Mouse (Mus musculus) lung, adult 2 months (tissue): ENCODE results near the gene Krtap5-3.
"Not testable (repeated sequence)": the region's sequence is repeated elsewhere in the genome, so short reads cannot be mapped to it uniquely, and the experiment has no call there.

Source experiments
- CTCF ChIP-seq: fragments of 200-500 bp; IDR thresholded peaks from 2 replicates; pipeline ENCODE4 v1.5.1; 2011; ENCODE audit warnings: mild to moderate bottlenecking, low read length, control low read depth; ENCODE audit not compliant: insufficient read depth
- POLR2A ChIP-seq: fragments of 200-500 bp; IDR thresholded peaks from 2 replicates; pipeline ENCODE4 v1.6.1; 2011; ENCODE audit warnings: low read depth, mild to moderate bottlenecking, control low read depth, low read length, borderline replicate concordance; ENCODE audit errors: extremely low read depth

DNA sequence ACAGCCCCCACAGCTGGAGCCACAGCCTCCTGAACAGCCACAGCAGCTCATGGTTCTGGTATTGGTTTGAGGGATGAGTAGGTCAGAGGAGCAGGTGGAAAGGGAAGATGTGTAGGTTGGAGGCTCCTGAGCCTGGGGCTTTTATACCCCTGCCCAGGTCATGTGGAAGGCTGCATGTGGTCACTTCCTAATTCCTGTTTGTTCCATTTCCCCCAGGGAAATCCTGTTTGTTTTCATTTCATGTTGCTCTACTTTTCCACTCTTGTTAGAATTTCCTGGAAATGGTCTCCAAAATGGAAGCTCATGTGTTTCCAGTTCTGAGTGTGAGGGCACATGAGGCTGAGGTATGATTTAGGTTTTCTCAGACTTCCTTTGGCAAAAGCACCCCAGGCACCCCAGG is 35.5 kb upstream of the Krtap5-3 start, which contains the start of gene Gm4553:
- TF ChIP-seq POLR2A, CTCF: not testable (repeated sequence)
